ENCODE assay signal across 7 mouse cellular contexts in genomic region chr9:119321392-119322229, GRCm38 (mm10). TPM values are rescaled to one million over a fixed set of nuclear protein-coding genes. Genes with fewer than 3 reads are reported as not detected.
A peak's percentile ranks its signal among the peaks of the same experiment; 100 is the strongest.
DNase-seq lines count a peak whose midpoint lies in the region; ATAC-seq and TF ChIP-seq lines count a peak whose summit lies in the region.

No protein-coding gene starts in this region.

- H3K4me3 ChIP-seq in lung, embryonic 16.5 days (ENCODE audit: low read length): peak overlapping the region; percentile 91
- H3K4me3 ChIP-seq in heart, embryonic 16.5 days (ENCODE audit: low read length): peak overlapping the region; percentile 96
- peak overlapping the region; percentile 82 to 83 for H3K4me3 ChIP-seq in liver, embryonic 14.5 days (ENCODE audit: insufficient read depth in 1 of 2, low read depth in 2 of 2, low read length in 2 of 2)
- H3K4me3 ChIP-seq in small intestine, adult 2 months (ENCODE audit: low read depth, low read length): peak overlapping the region; percentile 71

- ATAC-seq in lung, embryonic 16.5 days (ENCODE audit: low read depth): no peak; the same call in 1 of the 2 replicates
- ATAC-seq in heart, embryonic 16.5 days (replicated peaks; ENCODE audit: extremely low read depth, insufficient read depth, low FRiP score): peak; percentile 12; the same call in 1 of the 2 replicates
- ATAC-seq in liver, embryonic 14.5 days (ENCODE audit: insufficient read depth): peak; percentile 6

- WGBS in lung, embryonic 16.5 days: under 1% methylated on average over 53 of the region's 59 CpGs
- under 1% methylated on average over 58 of the region's 59 CpGs for WGBS in heart, embryonic 16.5 days
- under 1% methylated on average over 59 of the region's 59 CpGs for WGBS in liver, embryonic 14.5 days (ENCODE audit: insufficient replicate concordance)
- under 1% methylated on average over 56 of the region's 59 CpGs for WGBS in small intestine, adult 2 months

- no peaks in the 10 kb centered on the region for H3K9me3 ChIP-seq in lung, embryonic 16.5 days (ENCODE audit: control insufficient read depth, low read length)
- H3K9me3 ChIP-seq in heart, embryonic 16.5 days (replicated peaks; ENCODE audit: control insufficient read depth, low read length): no peaks in the 10 kb centered on the region
- H3K9me3 ChIP-seq in liver, embryonic 14.5 days (ENCODE audit: control insufficient read depth, low read length): no peaks in the 10 kb centered on the region

- peak overlapping the region; percentile 95 for H3K27ac ChIP-seq in lung, embryonic 16.5 days (ENCODE audit: low read length)
- H3K27ac ChIP-seq in heart, embryonic 16.5 days (ENCODE audit: low read length): peak overlapping the region; percentile 96
- peak overlapping the region; percentile 99 for H3K27ac ChIP-seq in liver, embryonic 14.5 days
- peak overlapping the region; percentile 95 for H3K27ac ChIP-seq in small intestine, adult 2 months (ENCODE audit: insufficient read depth, low read depth, low read length)

- no peak for TF ChIP-seq CTCF in liver, embryonic 14.5 days (IDR thresholded peaks at IDR 0.05; ENCODE audit: low read depth)
- no peak for TF ChIP-seq CTCF in small intestine, adult 2 months (IDR thresholded peaks at IDR 0.05; ENCODE audit: extremely low read depth, insufficient read length, insufficient replicate concordance, low read depth, low read length)

- no peaks in the 10 kb centered on the region for H3K27me3 ChIP-seq in lung, embryonic 16.5 days (ENCODE audit: control insufficient read depth, insufficient read depth, low read depth, low read length)
- no peaks in the 10 kb centered on the region for H3K27me3 ChIP-seq in heart, embryonic 16.5 days (ENCODE audit: control insufficient read depth, insufficient read depth, low read length)
- H3K27me3 ChIP-seq in liver, embryonic 14.5 days (ENCODE audit: control insufficient read depth, insufficient read depth, low read length): no peaks in the 10 kb centered on the region
- H3K27me3 ChIP-seq in small intestine, adult 2 months (ENCODE audit: control insufficient read depth, insufficient read depth, low read length): no peaks in the 10 kb centered on the region

- no peak for TF ChIP-seq POLR2A in small intestine, adult 2 months (IDR thresholded peaks at IDR 0.05; ENCODE audit: low read depth, low read length)

- peaks cover 13% of the 10 kb centered on the region for H3K4me1 ChIP-seq in lung, embryonic 16.5 days (replicated peaks; ENCODE audit: control insufficient read depth, insufficient read depth, low read length)
- H3K4me1 ChIP-seq in heart, embryonic 16.5 days (ENCODE audit: control insufficient read depth, insufficient read depth, low read length): peaks cover 10% of the 10 kb centered on the region
- H3K4me1 ChIP-seq in liver, embryonic 14.5 days (replicated peaks; ENCODE audit: control insufficient read depth in 2 of 2, insufficient read depth in 2 of 2, low read length in 1 of 2): peaks cover 11 to 18% of the 10 kb centered on the region in 2 experiments; a peak in 3 of 4 replicates
- peaks cover 10% of the 10 kb centered on the region; the same call in 1 of the 2 replicates for H3K4me1 ChIP-seq in small intestine, adult 2 months (ENCODE audit: control insufficient read depth, insufficient read depth, insufficient read length, low read length)

- no peak for TF ChIP-seq EP300 in liver, embryonic 14.5 days (IDR thresholded peaks at IDR 0.05; ENCODE audit: low read depth)

- peak overlapping the region; percentile 94 for H3K4me2 ChIP-seq in lung, embryonic 16.5 days (ENCODE audit: low read depth, low read length)
- peak overlapping the region; percentile 100 for H3K4me2 ChIP-seq in heart, embryonic 16.5 days (ENCODE audit: low read depth, low read length)
- H3K4me2 ChIP-seq in liver, embryonic 14.5 days (ENCODE audit: low read depth): peak overlapping the region; percentile 99

- H3K9ac ChIP-seq in lung, embryonic 16.5 days (ENCODE audit: low read length): peak overlapping the region; percentile 88
- peak overlapping the region; percentile 95 for H3K9ac ChIP-seq in heart, embryonic 16.5 days (ENCODE audit: low read length)
- peak overlapping the region; percentile 94 for H3K9ac ChIP-seq in liver, embryonic 14.5 days (replicated peaks)

- no peak for DNase-seq in lung, postnatal 14 days
- peak; percentile 15 for DNase-seq in c-Kit-positive CD71-positive TER-119-negative erythroid progenitor cells, embryonic 14.5 days (ENCODE audit: low read depth)
- DNase-seq in liver, embryonic 14.5 days (ENCODE audit: low read depth in 3 of 3, low spot score in 3 of 3): peak in 1 of 3 experiments; percentile 29
- DNase-seq in ovary, postnatal 36 days (ENCODE audit: low spot score): no peak

- H3K36me3 ChIP-seq in lung, embryonic 16.5 days (ENCODE audit: control insufficient read depth, insufficient read depth, low read length): no peaks in the 10 kb centered on the region
- H3K36me3 ChIP-seq in heart, embryonic 16.5 days (ENCODE audit: control insufficient read depth, insufficient read depth): no peaks in the 10 kb centered on the region
- no peaks in the 10 kb centered on the region for H3K36me3 ChIP-seq in liver, embryonic 14.5 days (replicated peaks; ENCODE audit: control insufficient read depth, insufficient read depth, low read depth)
- no peaks in the 10 kb centered on the region; the same call in 1 of the 2 replicates for H3K36me3 ChIP-seq in small intestine, adult 2 months (ENCODE audit: control insufficient read depth, insufficient read depth, low read length)

RNA-seq across cellular contexts. Expression of gene Oxsr1, which starts 0.6 kb away (rescaled TPM):
- polyA plus RNA-seq in lung, embryonic 16.5 days (2015; fragmentation: Nextera tagmentation; extraction: Ambion mirVana): 9.3 and 9.8 TPM in 2 replicates
- polyA plus RNA-seq in heart, embryonic 16.5 days (2015; fragmentation: Nextera tagmentation; extraction: Ambion mirVana): 8.3 TPM in 2 replicates
- polyA plus RNA-seq in liver, embryonic 14.5 days (2012; rRNA removed): 8.3 and 11.8 TPM in 2 replicates
- 4.9 and 6.3 TPM in 2 replicates for polyA plus RNA-seq in liver, embryonic 14.5 days (2014; fragmentation: Nextera tagmentation; extraction: Ambion mirVana)
- 5.6 and 11.5 TPM in 2 replicates for polyA plus RNA-seq in small intestine, adult 2 months (2012; rRNA removed)

RNA-seq across cellular contexts. Expression of gene Acaa1a, which starts 17.9 kb away (rescaled TPM):
- polyA plus RNA-seq in lung, embryonic 16.5 days (2015; fragmentation: Nextera tagmentation; extraction: Ambion mirVana): 111 and 123 TPM in 2 replicates
- polyA plus RNA-seq in heart, embryonic 16.5 days (2015; fragmentation: Nextera tagmentation; extraction: Ambion mirVana): 100 and 104 TPM in 2 replicates
- polyA plus RNA-seq in liver, embryonic 14.5 days (2012; rRNA removed): 26.6 and 27.3 TPM in 2 replicates
- polyA plus RNA-seq in liver, embryonic 14.5 days (2014; fragmentation: Nextera tagmentation; extraction: Ambion mirVana): 28.4 and 30.6 TPM in 2 replicates
- 389 and 776 TPM in 2 replicates for polyA plus RNA-seq in small intestine, adult 2 months (2012; rRNA removed)

RNA-seq across cellular contexts. Expression of gene Myd88, which starts 19.6 kb away (rescaled TPM):
- 36.5 and 36.9 TPM in 2 replicates for polyA plus RNA-seq in lung, embryonic 16.5 days (2015; fragmentation: Nextera tagmentation; extraction: Ambion mirVana)
- polyA plus RNA-seq in heart, embryonic 16.5 days (2015; fragmentation: Nextera tagmentation; extraction: Ambion mirVana): 18.1 and 19.0 TPM in 2 replicates
- 5.8 and 6.4 TPM in 2 replicates for polyA plus RNA-seq in liver, embryonic 14.5 days (2012; rRNA removed)
- 15.0 and 15.8 TPM in 2 replicates for polyA plus RNA-seq in liver, embryonic 14.5 days (2014; fragmentation: Nextera tagmentation; extraction: Ambion mirVana)
- polyA plus RNA-seq in small intestine, adult 2 months (2012; rRNA removed): 14.4 and 25.2 TPM in 2 replicates

RNA-seq across cellular contexts. Expression of gene Xylb, which starts 35.6 kb away (rescaled TPM):
- polyA plus RNA-seq in lung, embryonic 16.5 days (2015; fragmentation: Nextera tagmentation; extraction: Ambion mirVana): 5.1 and 5.2 TPM in 2 replicates
- 1.00 and 1.1 TPM in 2 replicates for polyA plus RNA-seq in heart, embryonic 16.5 days (2015; fragmentation: Nextera tagmentation; extraction: Ambion mirVana)
- 3.3 and 4.8 TPM in 2 replicates for polyA plus RNA-seq in liver, embryonic 14.5 days (2012; rRNA removed)
- polyA plus RNA-seq in liver, embryonic 14.5 days (2014; fragmentation: Nextera tagmentation; extraction: Ambion mirVana): 2.4 and 4.2 TPM in 2 replicates
- 8.0 and 8.9 TPM in 2 replicates for polyA plus RNA-seq in small intestine, adult 2 months (2012; rRNA removed)

RNA-seq across cellular contexts. Expression of gene Slc22a14, which starts 43.7 kb away (rescaled TPM):
- 0.06 and 0.13 TPM in 2 replicates for polyA plus RNA-seq in lung, embryonic 16.5 days (2015; fragmentation: Nextera tagmentation; extraction: Ambion mirVana)
- 0.20 TPM in 1 of 2 replicates, not detected in the other for polyA plus RNA-seq in heart, embryonic 16.5 days (2015; fragmentation: Nextera tagmentation; extraction: Ambion mirVana)
- polyA plus RNA-seq in liver, embryonic 14.5 days (2012; rRNA removed): not detected in 2 replicates
- not detected in 2 replicates for polyA plus RNA-seq in liver, embryonic 14.5 days (2014; fragmentation: Nextera tagmentation; extraction: Ambion mirVana)
- polyA plus RNA-seq in small intestine, adult 2 months (2012; rRNA removed): not detected in 2 replicates
